Mouse (Mus musculus): ENCODE results near the gene Reg3g. TPM values are rescaled to one million over a fixed set of nuclear protein-coding genes. Genes with fewer than 3 reads are reported as not detected.

Gene Reg3g
- total RNA-seq (2023): not detected

DNA sequence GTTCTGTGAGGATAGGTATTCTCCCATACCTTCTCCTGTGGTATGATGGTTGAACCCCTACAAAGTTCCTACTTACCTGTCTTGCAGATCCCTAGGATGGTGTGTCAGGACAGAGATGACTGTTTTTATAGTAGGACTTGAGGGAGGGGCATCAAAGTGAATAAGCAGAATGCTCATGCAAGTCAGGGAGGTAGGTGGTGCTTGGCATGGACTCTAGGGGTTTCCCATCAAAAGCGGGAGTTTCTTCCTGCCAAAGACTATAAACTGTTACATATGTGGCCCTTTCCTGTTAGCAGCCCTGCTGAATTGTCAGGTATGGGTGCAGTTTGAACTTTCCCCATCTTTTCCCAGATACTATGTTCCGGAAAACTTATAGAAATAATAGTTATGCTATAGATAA, at the start of gene Reg3g:
Reg3g (minus strand) TSS at position 101 of the 400 bp plus-strand sequence.

DNA sequence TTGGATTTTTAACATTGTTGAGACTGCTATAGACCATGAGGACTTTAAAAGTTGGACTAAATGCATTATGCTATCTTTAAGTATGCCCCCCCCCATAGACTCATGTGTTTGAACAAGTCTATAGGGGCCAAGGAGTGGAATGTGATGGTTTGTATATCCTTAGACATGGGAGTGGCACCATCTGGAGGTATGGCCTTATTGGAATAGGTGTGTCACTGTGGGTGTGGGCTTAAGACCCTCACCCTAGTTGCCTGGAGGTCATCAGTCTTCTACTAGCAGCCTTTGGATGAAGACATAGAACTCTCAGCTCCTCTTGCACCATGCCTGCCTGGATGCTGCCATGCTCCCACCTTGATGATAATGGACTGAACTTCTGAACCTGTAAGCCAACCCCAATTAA, 46.3 kb downstream of the Reg3g start, which contains the start of gene Reg1:
Reg1 (plus strand) TSS at position 301 of the 400 bp plus-strand sequence.

Other genes with a start within 250 kb of the Reg3g start
- gene Reg3b, start 98.2 kb downstream of the Reg3g start, total RNA-seq (2023): not detected
- gene Reg3d, start 90.0 kb downstream of the Reg3g start, total RNA-seq (2023): not detected
- gene Reg3a, start 88.2 kb downstream of the Reg3g start, total RNA-seq (2023): not detected
- not detected for gene Reg2, start 73.2 kb downstream of the Reg3g start, total RNA-seq (2023)
- not detected for gene Reg1, start 46.2 kb downstream of the Reg3g start, total RNA-seq (2023)

Data from T-cell, adult 66 days (primary cell).